Mouse (Mus musculus) heart, postnatal 4 days (tissue): ENCODE data around the gene Gemin7. TPM values are rescaled to one million over a fixed set of nuclear protein-coding genes. Genes with fewer than 3 reads are reported as not detected.

Experiments
- DNase-seq: peaks from one replicate; pipeline ENCODE4 v3.0.0; 2021
- total RNA-seq, 2 experiments: library from RNA; stranded (reverse); gene quantifications; 2 replicates each; pipeline ENCODE4 v1.2.3; 2021

Gene Gemin7
- total RNA-seq, 2 experiments from 2014 or later, result 55.3 to 61.1 TPM

DNA sequence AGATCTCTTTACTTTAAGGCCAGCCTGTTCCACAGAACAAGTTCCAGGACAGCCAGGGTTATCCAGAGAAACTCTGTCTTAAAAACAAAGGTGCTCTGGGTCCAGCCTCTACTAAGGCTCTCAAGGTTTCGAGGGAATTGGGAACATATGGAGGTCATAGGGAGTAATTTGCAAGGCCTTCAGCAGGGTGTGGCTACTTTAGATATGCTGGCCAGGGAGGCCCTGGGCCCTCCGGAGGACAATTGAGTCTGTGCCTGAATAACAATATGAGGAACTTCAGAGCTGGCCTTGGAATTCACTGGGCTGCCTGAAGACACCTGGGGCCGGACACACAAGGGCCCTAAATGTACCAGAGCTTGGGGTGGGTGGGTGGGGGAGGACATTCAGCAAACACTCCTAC is 1.8 kb downstream of the Gemin7 start:
- no peak for DNase-seq

DNA sequence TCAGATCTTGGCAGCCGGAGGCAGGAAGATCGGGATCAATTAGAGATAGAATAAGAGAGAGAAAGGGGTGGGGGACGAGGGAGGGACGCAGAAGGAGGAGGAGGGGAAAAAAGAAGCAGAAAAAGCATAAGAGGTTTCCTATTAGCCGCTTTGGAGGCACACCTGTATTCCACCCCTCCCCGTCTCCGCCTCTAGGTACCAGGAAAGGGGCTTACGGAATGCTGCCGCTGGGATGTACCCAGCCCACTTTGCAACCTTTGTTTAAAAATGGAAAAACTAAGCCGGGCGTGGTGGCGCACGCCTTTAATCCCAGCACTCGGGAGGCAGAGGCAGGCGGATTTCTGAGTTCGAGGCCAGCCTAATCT is 3.6 kb downstream of the Gemin7 start:
- DNase-seq, result no peak

DNA sequence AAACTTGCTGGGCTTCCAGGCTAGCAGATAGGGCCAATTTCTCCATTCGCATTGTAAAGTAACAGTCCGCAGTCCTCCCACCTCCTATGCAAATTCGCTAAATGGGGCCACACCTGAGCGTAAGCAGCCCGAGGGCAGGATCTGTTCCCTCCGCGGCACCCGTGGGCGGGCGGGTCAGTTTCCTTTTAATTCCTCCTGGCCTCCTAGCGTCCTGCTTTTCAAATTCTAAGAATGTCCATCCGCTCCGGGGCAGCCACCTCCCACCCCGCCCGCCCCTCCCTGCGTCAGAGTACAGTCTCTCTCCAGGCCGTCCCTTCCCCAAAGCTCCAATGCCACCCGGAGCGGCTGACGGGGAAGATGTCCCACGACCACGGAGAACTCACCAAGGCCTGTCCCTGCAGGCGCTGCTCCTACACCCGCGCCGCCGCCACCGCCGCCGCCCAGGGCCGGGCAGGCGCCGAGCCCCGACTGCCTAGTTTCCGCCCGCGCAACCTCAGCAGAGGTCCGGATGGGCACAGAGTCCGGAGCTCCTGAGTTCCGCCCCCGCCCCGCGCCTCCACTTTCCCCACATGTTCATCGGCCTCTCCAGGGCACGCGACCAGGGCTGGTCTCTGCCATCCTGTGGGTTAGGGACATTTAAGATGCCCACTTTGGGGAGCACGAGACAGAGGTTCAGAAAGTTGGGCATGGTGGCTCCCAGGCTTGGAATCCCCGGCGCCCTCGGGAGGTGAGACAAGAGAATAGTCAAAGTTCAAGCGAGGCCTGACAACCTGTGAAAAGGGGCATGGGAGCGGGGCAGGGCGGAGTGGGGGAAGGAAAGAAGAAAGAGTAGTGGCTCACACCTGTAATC is 4.2 kb downstream of the Gemin7 start:
- DNase-seq, result peak; percentile 88

DNA sequence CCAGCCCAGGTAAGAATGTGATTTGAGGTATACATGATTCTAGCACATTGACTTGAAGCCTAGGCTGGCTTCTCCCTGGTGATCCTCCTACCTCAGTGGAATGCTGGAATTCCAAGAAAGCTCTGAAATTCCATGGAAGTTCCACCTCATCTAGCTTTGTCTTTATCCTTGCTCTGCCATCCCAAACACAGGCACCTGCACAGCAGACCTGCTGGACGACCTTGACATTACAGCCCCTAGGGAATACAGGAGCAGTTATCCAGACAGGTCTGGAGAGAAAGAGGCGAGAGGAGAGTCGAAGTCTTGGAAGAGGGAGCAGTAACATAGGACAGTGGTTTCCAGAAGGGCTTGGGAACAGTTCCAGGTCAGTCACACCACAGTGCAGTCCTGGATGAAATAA is 7.7 kb downstream of the Gemin7 start:
- DNase-seq, result no peak

DNA sequence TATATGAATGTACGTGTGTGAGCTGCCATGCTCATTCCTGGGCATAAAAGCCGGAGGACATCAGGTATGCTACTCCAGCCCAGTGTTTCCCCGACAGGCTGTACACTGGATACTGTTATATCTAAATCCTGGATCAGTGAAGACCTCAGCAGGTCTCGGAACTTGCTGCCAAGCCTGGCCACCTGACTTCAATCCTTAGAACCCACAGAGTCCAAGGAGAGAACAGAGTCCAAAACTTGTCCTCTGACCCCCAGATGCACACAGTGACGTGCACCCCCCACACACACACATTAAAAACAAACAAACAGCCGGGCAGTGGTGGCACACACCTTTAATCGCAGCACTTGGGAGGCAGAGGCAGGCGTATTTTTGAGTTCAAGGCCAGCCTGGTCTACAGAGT is 10.0 kb downstream of the Gemin7 start:
- DNase-seq, result no peak

DNA sequence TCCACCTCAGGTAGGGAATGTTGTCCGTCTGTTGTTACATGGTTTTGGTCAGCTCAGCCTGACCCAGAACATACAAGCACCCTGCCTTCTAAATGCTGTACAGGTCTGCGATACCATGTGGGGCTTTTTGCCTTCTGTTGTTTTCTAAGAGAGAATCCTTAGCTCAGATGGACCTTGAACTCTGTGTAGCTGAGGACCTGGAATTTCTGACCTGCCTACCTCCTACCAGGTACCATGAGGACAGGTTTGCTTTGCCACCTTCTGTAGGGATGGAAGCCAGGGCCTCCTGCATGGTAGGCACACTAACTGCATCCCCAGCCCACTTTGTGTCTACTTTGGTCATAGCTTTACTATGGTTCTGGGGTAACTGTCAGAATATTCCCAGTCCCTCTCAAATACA is 11.6 kb downstream of the Gemin7 start:
- no peak for DNase-seq

DNA sequence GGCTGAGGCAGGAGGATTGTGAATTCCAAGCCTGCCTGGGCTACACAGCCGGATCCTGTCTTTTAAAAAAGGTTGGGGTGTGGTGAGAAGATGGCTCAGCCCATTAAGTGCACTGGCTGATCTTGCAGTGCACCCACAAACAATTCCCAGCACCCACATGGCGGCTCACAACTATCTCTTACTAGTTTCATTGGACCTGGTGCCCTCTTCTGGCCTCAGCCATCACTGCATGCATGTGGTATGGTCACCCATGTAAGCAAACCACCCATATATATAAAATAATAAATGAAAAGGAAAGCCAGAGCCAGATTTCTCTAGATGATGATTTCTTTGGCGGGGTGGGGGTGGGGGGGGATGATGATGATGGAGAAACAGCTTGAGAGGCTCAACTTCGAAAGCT is 12.9 kb downstream of the Gemin7 start:
- DNase-seq, result no peak

DNA sequence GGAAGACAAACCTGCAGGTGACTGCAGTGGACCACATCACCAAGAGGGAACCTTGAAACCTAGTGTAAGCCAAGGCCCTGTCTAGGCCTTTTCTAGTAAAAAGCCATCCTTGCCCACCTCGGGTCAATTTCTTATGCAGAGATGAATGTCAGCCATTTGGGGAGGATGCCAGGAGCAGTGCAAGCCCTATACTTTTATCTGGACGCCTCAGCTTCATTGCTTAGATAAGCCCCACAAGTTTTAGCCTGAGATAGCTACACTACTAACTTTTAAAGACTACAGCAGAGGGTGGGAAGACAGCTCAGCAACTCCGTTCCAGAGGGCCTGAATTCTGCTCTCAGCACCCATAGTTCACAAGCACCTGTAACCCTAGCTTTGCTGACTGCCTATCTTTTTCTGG is 13.5 kb downstream of the Gemin7 start:
- no peak for DNase-seq

DNA sequence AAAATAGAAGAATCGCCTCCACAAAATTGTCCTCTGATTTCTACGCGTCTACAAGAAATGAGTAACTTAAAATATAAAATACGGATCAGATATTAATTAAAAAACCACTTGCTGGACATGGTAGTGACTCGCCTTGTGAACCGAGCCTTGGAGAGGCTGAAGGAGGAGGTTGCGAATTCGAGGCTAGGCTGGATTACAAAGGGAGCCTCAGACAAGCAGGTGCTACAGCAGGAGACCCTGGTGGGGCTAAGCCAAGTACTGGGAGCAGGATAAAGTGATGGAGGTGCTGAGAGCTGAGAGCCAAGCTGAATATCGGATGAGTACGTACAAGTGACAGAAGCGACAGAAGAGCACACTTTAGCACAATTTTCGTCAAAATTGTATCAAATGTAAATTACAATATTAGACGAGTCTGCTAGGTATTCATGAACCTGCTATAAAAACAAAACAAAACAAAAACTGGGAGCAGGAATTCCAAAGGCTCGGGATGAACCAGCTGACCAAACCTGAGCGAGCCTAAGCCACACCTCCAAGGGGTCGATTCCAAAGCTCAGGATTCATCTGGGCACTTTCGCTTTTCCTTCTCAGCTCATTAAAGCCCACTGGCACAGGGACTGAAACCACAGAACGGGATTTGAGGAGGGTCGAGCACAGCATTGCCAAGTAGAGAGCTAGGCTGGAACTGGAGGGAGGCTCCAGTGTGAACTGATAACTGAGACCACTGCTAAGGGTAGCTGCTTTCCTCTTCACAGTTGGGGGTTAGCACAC is 14.6 kb downstream of the Gemin7 start, which contains the start of gene Ppp1r37:
Ppp1r37 (minus strand) TSS at position 434 of the 768 bp plus-strand sequence.
- DNase-seq, result peak; percentile 46

DNA sequence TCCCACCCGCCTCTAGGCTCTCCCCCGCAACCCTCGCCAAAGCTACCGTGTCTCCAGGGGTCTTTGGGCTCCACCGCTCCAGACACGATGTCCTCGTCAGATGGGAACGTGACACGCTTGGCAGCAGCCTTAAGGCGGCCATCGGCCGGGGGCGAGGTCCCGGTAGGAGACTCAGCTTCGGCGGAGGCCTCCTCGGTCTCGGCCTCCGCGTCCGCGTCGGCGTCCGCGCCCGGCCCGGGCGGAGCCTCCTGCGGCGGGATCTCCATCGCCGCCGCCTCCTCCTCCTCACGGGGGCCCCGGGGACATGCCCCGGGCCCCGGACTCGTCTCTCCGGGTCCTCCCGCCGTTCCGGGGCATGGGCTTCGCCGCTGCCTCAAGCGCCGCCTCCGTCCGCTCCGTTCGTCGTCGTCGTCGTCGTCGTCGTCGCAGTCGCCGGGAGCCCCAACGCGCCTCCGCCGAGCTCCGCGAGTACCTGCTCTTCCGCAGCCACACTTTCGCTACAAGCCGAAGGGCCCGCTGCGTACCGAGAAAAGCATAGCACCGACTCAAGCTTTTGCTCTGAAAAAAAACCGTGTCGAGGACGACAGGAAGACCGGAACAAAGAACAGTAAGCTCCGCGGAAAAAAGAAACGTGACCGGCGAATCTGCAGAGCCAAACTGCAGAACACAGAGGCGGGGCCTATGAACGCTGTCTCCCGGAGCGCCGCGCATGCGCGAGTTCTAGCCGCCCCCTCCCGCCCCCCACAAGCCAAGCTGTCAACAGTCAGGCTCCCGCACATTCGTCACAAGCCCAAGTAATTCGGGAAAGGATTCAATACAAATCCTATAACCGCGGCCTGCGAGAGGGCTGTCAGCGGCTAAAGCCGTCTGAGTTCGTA is 15.4 kb downstream of the Gemin7 start:
- peak; percentile 93 for DNase-seq

DNA sequence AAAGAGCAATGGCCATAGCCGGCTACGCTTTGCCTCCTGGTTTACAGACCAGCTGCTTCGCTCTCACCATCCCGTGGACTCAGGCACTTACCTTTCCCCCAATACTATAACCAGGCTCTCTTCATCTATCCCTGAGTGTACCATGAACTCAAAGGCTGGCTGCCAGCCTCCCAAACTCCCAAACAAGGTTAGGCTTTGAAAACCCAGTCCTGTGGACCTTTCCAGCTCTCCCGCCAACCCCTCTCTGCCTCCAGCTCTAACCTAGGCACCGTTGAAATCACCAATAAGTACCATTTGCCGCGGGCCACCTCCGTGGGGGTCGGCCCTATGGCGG is 16.0 kb downstream of the Gemin7 start:
- DNase-seq, result no peak

DNA sequence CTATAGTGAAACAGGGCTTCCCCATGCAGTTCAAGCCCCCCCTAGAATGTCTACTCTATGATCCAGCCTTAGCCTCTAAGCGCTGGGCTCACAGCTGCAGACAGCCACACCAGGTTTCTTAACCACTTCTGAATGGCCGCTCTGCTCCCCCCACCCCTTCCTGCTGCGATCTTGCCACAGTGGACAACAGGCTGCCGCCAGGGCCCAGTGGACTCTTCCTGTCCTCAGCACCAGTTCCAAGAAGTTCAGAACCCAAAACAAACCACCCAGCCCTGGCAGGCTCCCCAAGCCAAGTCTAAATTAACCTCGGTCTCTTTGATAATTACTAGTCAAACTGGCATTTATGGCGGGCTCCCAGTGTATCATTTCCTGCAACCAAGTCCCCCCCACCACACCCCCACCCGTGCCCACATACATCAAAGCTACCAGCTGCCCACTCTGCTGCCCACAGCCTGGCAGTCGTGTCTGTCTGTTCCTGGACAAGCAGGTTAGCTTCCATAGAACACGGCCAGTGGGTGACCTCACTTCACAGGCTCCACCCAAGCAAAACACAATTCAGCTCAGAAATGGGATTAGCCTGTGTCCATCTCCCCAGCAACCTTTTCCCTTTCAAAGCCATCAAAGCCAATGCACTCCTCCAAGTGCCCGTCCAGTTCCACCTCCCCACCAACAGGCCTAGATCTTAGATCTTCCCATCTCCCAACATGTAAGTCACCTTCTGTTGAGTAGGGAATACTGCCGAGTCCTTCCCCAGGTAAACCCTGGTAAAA is 16.7 kb downstream of the Gemin7 start:
- DNase-seq, result peak; percentile 29

DNA sequence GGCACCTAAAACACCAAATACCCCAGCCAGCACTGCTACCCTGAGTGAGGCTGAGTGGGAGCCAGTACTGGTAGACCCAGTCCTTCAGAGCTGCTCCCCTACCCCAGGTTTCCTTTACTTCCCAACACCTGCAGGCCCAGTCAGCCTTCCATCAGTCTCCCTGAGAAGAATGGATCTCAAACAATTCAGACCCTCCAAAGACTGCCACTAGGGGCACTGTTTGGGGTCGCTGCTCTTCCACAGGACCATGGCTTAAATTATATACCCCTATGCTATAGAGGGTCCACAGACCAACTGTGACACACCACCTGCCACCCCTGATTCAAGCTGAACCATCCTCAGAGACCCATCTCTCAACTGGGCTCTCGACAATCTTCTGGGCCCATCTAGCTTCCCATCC is 18.4 kb downstream of the Gemin7 start:
- DNase-seq, result no peak

DNA sequence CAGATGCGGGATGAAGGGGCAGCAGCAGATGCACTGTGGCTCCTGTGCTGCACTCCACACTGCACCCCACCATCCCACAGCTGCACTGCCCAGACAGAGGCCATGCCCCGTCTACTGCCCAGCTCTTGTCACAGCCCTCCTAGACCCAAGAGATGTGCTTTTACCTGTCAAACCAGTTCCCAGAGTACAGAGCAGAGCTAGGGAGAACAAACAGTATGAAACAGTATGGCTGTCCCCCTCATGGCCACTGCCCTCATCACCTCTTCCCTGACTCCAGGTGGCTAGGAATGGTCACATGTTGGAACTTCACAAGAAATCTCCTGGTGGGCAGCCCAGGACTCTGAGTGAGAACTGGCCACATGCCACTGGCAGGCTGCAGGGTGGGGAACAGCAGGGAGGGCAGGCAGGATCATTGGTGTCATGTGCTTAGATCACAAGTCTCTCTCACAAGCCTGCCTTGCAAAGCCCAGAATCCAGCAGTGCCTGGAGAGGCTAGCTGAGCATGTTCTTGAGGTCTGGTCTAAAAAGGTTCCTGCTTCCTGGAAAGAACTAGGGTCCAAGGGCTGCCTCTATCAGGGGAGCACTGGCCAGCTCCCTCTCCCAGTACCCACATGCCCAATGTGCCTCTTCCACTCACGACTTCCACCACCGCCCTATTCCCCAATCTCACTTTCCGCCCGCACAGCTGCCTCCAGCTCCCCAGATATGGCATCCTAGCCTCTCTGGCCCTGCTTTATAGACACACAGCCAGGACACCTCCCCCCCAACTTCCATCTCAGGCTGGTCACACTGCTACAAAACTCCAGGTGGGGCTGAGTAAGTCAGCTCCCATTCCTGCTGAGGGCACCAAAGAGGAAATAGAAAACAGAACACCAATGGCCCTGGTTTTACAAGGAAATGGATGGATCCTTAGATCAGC is 19.2 kb downstream of the Gemin7 start:
- peak; percentile 66 for DNase-seq

DNA sequence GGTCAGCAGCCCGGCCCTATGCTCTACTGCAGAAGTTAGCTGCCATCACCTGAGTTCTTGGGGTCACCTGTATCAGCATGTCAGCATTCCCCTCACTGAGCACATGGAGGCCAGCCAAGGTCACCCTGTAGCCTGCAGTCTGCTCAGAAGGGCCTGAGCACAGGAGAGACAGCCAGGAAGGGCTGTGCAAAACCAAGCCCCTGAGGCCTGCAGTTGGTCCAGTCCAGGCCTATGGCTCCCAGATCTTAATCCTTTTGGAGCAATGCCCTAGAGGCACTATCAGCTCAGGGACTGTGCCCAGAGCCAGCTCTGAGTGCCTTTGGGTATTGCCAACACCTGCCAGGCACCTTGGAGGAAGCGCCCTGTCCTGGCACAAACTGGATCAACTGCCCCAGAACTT is 20.3 kb downstream of the Gemin7 start:
- no peak for DNase-seq

DNA sequence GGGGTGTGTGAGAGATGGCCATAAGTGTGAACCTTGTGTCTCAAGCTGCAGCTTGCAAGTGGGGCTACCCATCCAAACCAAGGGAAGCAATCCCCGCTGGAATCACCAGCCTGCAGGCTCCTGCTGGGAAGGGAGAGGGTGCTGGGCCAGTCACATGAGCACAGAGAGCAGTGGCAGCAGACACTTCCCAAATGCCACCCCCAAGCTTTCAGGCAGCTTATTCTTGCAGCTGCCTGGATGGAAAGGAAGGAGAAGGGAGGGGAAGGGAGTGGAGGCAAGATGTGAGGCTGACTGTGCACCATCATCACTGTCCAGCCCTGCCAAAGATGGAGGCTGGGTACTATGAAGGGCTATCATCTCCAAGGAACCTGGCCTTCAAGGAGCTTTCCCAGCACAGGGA is 23.2 kb downstream of the Gemin7 start:
- no peak for DNase-seq

DNA sequence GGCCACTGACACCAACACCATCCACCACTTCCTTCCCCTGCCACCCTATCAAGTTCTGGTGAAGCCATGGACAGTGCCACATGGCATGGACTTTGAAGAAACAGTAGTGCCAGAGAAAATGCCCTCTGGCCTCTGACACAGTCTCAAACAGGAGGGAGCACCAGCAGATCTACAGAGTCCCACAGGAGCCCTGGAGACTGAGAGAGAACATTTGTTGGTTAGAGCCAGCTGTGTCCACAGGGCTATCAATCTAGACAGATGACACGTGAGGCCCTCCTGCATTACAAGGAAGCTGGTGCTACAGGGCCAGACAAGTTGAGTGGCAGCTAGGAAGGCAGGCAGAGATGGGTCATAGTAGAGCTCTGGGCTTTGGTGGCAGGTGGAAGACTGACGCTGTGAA is 25.0 kb downstream of the Gemin7 start:
- no peak for DNase-seq

DNA sequence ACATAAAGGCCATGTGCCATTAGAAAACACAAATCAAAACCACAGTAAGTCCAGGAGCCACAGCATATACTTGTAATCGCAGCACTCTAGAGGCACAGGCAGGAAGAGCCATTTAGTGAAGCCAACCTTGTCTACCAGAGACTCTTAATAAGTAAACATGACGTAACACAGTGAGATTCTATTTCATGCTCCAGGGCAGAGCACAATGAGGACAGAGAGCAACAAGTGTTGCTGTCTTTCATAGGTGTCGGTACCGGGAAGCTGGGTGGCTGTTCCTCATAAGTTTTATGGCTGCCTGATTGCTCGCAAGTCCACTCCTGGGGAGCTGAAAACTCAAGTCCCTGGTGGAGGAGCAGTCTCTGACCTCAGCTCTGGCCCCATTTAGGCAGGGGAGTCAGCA is 25.8 kb downstream of the Gemin7 start:
- DNase-seq, result no peak

DNA sequence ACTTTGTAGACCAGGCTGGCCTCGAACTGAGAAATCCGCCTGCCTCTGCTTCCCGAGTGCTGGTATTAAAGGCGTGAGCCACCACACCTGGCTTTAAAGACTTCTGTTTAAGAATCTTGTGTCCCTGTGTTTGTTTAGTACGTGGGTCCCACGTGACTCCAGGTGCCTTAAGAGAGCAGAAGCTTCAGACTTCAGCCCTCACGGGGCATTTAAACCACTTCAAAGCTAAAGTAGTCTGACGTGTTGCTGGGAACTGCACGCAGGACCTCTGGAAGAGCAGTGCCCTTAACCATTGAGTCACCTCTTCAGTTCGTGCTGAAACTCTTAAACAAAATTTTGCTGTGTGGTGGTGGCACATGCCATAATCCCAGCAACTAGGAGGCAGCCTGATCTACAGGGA is 28.0 kb downstream of the Gemin7 start:
- no peak for DNase-seq

DNA sequence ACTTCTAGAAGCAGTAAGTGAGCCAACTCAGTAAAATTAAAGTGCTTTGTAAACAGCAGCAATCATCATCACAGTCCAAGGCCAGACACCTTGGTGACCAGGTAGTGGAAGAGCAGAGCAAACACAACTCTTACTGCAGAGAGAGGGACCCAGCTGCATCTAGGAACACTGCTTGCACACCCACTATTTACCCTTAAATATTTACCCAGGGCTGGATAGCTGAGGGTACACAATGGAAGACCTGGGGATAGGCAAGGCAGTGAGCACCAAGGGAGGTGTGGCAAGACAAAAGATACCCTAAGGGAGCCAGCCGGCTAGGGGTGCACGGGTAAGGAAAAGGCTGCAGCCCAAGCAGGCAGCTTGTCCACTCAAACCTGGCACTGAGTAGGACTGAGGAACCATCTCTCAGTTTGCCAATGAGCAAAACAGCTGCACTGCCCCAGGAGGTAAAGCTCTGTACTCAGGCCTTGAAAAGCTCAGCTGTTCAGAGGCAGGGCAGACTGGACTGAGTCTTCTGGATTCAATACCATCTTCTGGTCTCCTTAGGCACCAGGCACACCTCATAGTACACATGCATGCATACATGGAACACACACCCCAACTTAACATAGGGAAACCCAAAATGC is 29.9 kb downstream of the Gemin7 start:
- no peak for DNase-seq

DNA sequence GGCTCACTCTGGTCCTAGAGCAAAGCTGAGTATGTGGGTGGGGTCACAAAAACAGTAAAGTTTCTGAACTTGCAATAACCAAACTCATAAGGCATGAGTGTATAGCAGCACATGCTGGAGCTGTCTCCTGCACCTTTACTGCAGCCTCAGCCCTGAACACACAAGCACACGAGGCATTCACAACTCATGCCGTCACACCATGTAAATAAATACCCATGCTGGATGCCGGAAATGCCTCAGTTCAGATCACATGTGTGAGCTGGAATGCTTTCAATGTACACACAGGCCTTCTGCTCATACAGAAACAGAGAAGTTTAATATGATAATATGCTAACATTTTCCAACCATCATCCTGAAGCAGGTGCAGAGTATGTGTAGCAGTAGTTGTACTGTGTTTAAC is 31.4 kb downstream of the Gemin7 start:
- DNase-seq, result no peak
